Mouse (Mus musculus) layer of hippocampus, postnatal 14 days (tissue): Measurements from ENCODE around the gene Prpf4. TPM values are rescaled to one million over a fixed set of nuclear protein-coding genes. Genes with fewer than 3 reads are reported as not detected.

Source experiments
- DNase-seq, 2 experiments: peaks; one replicate each; pipeline ENCODE4 v3.0.0; 2021 to 2022; ENCODE audit warnings: low spot score in 2 of 2, mixed read lengths in 1 of 2
- total RNA-seq, 2 experiments: library from RNA; stranded (reverse); gene quantifications; 2 replicates each; pipeline ENCODE4 v1.2.3; 2021

Gene Prpf4
- total RNA-seq, 2 experiments from 2014 or later, result 11.8 to 12.8 TPM

- no peak for DNase-seq
Observed at GRCm38 (mm10) chr4:62433939-62434870, 25.6 kb downstream of the Prpf4 start.

- DNase-seq, result no peak
Observed at GRCm38 (mm10) chr4:62435081-62435480, 26.5 kb downstream of the Prpf4 start, which contains the start of gene Rnf183. Rnf183 (minus strand) TSS chr4:62435252.

DNA sequence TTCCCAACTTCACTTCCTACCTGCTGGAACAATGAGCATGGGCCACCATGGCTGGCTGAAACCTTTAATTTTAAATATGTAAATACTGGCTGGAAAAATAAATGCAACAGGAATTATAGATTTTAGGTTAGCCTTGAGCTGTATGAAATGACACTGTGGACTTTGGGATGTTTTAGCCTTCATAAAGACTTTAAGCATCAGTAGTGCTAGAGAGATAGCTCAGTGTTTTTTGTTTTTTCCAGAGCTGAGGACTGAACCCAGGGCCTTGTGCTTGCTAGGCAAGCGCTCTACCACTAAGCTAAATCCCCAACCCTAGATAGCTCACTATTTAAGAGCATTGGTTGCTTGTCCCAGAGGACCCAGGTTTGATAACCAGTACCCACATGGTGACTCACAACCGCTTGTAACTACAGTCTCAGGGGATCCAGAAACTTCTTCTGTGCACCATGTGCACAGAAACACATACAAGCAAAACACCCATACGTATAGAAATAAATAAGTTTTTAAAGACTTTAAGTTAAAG, 28.7 kb downstream of the Prpf4 start:
- no peak for DNase-seq

GRCm38 (mm10) chr4:62437871-62438270, 29.3 kb downstream of the Prpf4 start:
- DNase-seq, result no peak

DNA sequence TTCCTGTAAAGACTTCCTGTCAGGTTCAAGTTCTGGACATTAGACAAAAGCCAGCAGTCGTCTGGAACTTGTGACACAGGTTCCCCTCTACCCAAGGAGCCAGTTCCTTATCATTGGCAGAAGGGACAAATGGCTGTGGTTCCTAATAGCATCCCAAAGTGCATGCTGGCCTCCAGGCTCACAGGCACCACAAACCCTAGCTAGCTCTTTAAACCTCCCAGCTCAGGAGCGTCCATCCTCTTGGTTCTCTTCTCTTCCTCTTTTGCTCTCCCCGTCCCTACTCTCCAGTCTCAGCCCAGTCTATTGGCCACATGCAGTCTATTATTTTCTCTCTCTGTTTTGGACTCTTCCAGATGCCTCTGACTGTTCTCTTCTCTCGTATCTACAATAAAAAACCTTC, 31.2 kb downstream of the Prpf4 start:
- DNase-seq, result no peak

GRCm38 (mm10) chr4:62440544-62440943, 31.9 kb downstream of the Prpf4 start:
- no peak for DNase-seq

GRCm38 (mm10) chr4:62440986-62441385, 32.4 kb downstream of the Prpf4 start:
- DNase-seq, result no peak

GRCm38 (mm10) chr4:62454995-62455394, 46.4 kb downstream of the Prpf4 start:
- peak in 1 of 2 experiments; percentile 38 for DNase-seq

DNA sequence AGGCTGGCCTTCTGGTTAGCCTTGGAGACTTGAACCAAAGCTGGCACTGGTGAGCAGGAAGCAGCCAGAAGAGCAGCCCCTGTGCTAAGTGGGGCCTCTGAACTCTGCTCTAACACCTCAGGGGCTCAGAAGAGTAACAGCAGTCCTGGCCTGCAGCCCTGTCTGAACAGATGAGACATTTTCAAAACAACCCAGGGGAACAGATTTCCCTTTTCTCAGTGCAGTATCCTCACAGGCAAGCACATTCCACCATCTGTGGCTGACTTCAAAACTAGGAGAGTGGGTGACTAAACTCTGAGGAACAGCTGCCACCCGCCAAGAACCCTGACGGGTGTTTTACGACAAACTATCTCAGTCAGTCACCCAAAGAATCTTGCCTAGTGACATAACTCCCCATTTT, 50.5 kb downstream of the Prpf4 start:
- DNase-seq, result peak; percentile 39 to 68

GRCm38 (mm10) chr4:62460348-62460747, 51.8 kb downstream of the Prpf4 start:
- no peak for DNase-seq

DNA sequence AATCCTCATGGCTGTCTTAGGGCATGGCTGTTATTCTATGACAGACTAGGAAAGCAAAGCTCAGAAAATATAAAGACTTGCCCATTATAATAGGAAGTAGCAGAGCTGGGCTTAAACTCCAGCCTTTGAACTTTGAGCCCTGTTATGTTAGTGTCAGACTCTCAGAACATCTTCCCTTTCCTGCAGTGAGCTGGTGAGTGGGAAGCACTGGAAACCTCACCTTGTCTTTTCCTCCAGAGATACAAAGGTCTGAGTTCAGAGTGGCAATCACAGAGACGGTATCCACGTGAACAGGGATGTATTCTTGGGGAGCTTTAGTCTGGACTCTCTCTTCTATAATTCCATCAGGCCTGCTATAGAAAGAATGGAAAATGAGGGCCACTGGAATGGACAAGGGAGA, 54.5 kb downstream of the Prpf4 start:
- DNase-seq, result no peak

DNA sequence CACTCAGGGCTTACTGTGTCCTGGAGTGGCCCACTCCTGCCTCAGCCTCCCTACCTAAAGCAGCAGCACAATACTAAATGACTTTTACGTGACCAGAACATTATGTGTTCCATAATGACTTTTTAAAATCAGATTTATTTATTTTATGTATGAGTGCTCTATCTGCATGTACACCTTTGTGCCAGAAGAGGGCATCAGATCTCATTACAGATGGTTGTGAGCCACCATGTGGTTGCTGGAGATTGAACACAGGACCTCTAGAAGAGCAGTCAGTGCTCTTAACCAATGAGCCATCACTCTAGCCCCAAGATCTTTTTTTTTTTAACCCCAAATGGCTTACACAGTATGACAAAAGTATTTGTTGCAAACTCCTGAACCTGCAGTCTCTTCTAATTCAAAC, 59.6 kb downstream of the Prpf4 start:
- DNase-seq, result no peak

DNA sequence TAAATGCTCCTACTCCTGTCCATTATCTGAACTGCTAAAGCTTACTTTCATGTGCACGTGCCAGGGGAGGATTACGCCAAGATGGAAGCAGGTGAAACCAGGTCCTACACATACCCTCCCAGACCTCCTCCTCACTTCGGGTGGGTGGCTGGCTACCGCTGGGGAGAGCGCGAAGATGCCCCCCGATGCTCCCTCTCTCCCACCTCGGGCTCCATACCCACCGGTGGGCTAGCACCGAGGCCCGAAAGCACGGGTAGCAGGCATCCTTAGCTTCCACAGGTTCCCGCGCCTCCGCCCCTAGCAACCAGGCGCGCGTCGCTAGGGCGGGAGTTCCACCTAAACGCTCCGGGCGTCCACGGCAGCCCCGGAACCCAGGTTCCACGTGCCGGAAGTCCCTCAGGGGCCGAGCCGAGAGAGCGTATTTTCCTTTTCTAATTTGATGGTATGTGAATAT, 62.0 kb downstream of the Prpf4 start, which contains the start of gene Wdr31:
Gene Wdr31 (minus strand): TSS at position 299 of the 454 bp plus-strand sequence.
- peak; percentile 80 to 81 for DNase-seq

DNA sequence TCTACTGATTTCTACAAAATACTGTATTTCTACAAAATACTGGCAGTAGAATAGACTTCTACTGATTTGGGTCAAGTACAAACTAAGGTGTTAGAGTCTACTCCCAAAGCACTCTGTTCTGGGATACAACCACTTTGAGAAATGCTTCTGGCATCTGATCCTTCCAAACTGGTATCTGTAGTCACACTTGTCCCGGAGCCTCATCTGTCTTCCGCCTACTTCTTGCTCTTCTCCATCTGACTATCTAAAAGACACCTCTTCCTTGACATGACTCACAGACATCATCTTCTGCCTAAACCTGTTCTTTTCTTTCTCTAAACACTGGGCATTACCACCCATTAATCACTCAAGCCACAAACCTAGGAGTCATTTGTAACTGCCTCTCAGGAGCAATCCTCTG, 63.5 kb downstream of the Prpf4 start:
- DNase-seq, result no peak

- DNase-seq, result no peak
Observed at GRCm38 (mm10) chr4:62475131-62475530, 66.5 kb downstream of the Prpf4 start.

GRCm38 (mm10) chr4:62475793-62476192, 67.2 kb downstream of the Prpf4 start:
- no peak for DNase-seq

Other genes starting within 250 kb of the Prpf4 start
- gene Zfp37, start 177.8 kb upstream of the Prpf4 start, total RNA-seq, result 10 to 100 TPM; 22.8 to 23.5 TPM
- 10 to 100 TPM in 1 of 2 experiments, 1 to 10 TPM in 1; 7.8 to 11.6 TPM for gene Slc31a2, start 146.2 kb upstream of the Prpf4 start, total RNA-seq
- gene Fkbp15, start 48.2 kb upstream of the Prpf4 start, total RNA-seq, result 10 to 100 TPM; 42.3 to 44.8 TPM
- gene Slc31a1, start 48.1 kb upstream of the Prpf4 start, total RNA-seq, result 10 to 100 TPM; 27.5 to 36.7 TPM
- 10 to 100 TPM; 48.4 to 49.3 TPM for gene Cdc26, start 155 bp upstream of the Prpf4 start, total RNA-seq
- not detected for gene Rnf183, start 26.5 kb downstream of the Prpf4 start, total RNA-seq
- 1 to 10 TPM; 5.4 to 5.8 TPM for gene Wdr31, start 62.1 kb downstream of the Prpf4 start, total RNA-seq
- gene Bspry, start 71.3 kb downstream of the Prpf4 start, total RNA-seq, result under 1 TPM; 0.30 to 0.67 TPM
- 10 to 100 TPM; 10.0 to 10.9 TPM for gene Hdhd3, start 94.7 kb downstream of the Prpf4 start, total RNA-seq
- gene Alad, start 111.1 kb downstream of the Prpf4 start, total RNA-seq, result 10 to 100 TPM; 21.7 to 27.6 TPM
- gene Pole3, start 116.3 kb downstream of the Prpf4 start, total RNA-seq, result 10 to 100 TPM; 23.8 to 26.3 TPM
- gene 4933430I17Rik, start 116.6 kb downstream of the Prpf4 start, total RNA-seq, result under 1 TPM; 0.30 to 0.57 TPM
- 10 to 100 TPM; 24.4 to 26.5 TPM for gene Rgs3, start 151.1 kb downstream of the Prpf4 start, total RNA-seq